Mouse (Mus musculus) MEL (cell line): ENCODE measurements around the gene Lsamp.

Experiments
- CHD2 ChIP-seq: IDR thresholded peaks from 2 replicates; pipeline ENCODE4 v1.6.1; 2011; ENCODE audit warnings: low read length, improper control_type of control experiment
- CTCF ChIP-seq, 3 experiments: IDR thresholded peaks in 2 of 3; conservative IDR thresholded peaks in 1 of 3; 2 replicates each; pipeline ENCODE4 v1.5.1; 2011 to 2012; ENCODE audit warnings: low read length in 3 of 3, low read depth in 2 of 3, mild to moderate bottlenecking in 2 of 3, improper control_type of control experiment in 1 of 3, inconsistent platforms in 1 of 3, mixed read lengths in 1 of 3, moderate library complexity in 1 of 3; ENCODE audit not compliant: control insufficient read depth in 1 of 3, insufficient read depth in 1 of 3, poor library complexity in 1 of 3, severe bottlenecking in 1 of 3
- EP300 ChIP-seq, 2 experiments: IDR thresholded peaks; 2 replicates each; pipeline ENCODE4 v1.6.1; 2011; ENCODE audit warnings: improper control_type of control experiment in 2 of 2, low read length in 2 of 2, low read depth in 1 of 2, mild to moderate bottlenecking in 1 of 2
- POLR2A ChIP-seq, 2 experiments: IDR thresholded peaks; 2 replicates each; pipeline ENCODE4 v1.6.1; 2011 to 2012; ENCODE audit warnings: low read length in 2 of 2, mild to moderate bottlenecking in 2 of 2, control low read depth in 1 of 2, improper control_type of control experiment in 1 of 2, low read depth in 1 of 2, moderate library complexity in 1 of 2; ENCODE audit not compliant: control insufficient read depth in 1 of 2, insufficient read depth in 1 of 2, poor library complexity in 1 of 2

DNA sequence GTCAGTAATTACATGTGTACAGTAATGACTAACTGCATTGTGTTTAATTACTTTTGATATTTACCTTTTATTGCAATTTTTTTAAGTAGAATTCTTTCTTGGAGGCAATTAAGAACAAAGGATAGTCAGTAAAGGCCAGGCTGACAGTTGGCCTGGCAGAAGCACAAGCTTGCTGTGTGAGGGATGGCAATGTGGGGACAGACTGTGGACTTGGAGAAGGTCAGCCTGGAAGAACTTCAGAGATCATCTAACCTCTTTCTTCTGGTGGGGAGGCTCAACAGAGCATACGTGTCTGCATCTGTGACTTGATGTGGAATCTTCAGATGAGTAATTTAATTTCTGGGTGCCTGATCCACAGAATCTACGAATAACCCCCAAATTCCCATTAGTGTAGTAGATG is 1669.1 kb downstream of the Lsamp start:
- TF ChIP-seq CHD2 (no peak), CTCF (IDR thresholded peaks at IDR 0.05 in 2 of 3, conservative IDR thresholded peaks at IDR 0.05 in 1 of 3; ENCODE audit: control insufficient read depth in 1 of 3, insufficient read depth in 1 of 3, low read depth in 2 of 3, low read length in 3 of 3, poor library complexity in 1 of 3, severe bottlenecking in 1 of 3) (no peak), EP300 (IDR thresholded peaks at IDR 0.05; ENCODE audit: low read depth in 1 of 2, low read length in 2 of 2) (no peak), POLR2A (IDR thresholded peaks at IDR 0.05; ENCODE audit: control insufficient read depth in 1 of 2, insufficient read depth in 1 of 2, low read depth in 1 of 2, low read length in 2 of 2, poor library complexity in 1 of 2) (no peak)
